Mouse (Mus musculus) adrenal gland, adult 2 months (tissue): ENCODE data around the gene Rbm4. TPM values are rescaled to one million over a fixed set of nuclear protein-coding genes. Genes with fewer than 3 reads are reported as not detected.

Experiments used
- DNase-seq: peaks from one replicate; pipeline ENCODE4 v3.0.0; 2021
- polyA plus RNA-seq: library from polyadenylated mRNA; depleted of rRNA; stranded (reverse); fragments of >200 nt; gene quantifications from 2 replicates; pipeline ENCODE4 v1.2.3, GENCODE M21; 2012; rRNA removed
- total RNA-seq, 2 experiments: library from RNA; stranded (reverse); gene quantifications; 2 replicates each; pipeline ENCODE4 v1.2.3; 2021

Rbm4 gene
- total and polyA plus RNA-seq, 3 experiments = 14.7 to 72.7 (median 50.2) TPM

- DNase-seq = peak; percentile 28
Observed at GRCm38 (mm10) chr19:4741482-4741881, 52.2 kb downstream of the Rbm4 start.

DNA sequence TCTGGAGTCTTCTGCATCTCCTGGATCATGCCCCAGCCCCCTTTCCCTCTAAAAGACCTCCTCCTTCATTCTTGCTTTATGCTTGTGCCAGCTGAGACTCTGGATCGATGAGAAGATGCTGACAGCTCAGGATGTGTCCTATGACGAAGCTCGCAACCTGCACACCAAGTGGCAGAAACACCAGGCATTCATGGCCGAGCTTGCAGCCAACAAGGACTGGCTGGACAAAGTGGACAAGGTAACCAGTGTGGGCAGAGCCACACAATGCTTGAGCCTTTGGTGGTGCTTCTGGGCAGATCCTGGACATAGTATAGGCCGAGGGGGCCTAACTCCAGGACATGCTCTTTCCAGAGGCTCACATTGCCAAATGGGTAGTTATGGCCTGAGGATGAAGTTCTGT lies 53.9 kb downstream of the Rbm4 start:
- no peak for DNase-seq

GRCm38 (mm10) chr19:4739053-4739452 lies 54.6 kb downstream of the Rbm4 start:
- no peak for DNase-seq

GRCm38 (mm10) chr19:4737866-4738265 lies 55.8 kb downstream of the Rbm4 start:
- no peak for DNase-seq

Other genes starting within 250 kb of the Rbm4 start
- gene Lrfn4, start 178.2 kb downstream of the Rbm4 start, total RNA-seq = 1 to 10 TPM; 3.3 to 6.7 TPM
- gene Lrfn4, start 178.2 kb downstream of the Rbm4 start, polyA plus RNA-seq = 17.1 and 22.1 TPM in 2 replicates
- 10 to 100 TPM; 34.8 to 44.2 TPM for gene Rce1, start 168.3 kb downstream of the Rbm4 start, total RNA-seq
- 125 and 141 TPM in 2 replicates for gene Rce1, start 168.3 kb downstream of the Rbm4 start, polyA plus RNA-seq
- under 1 TPM in 1 of 2 experiments, not detected in 1; 0.12 TPM for gene Gm960, start 95.2 kb downstream of the Rbm4 start, total RNA-seq
- 0.27 and 2.3 TPM in 2 replicates for gene Gm960, start 95.2 kb downstream of the Rbm4 start, polyA plus RNA-seq
- gene Sptbn2, start 82.7 kb downstream of the Rbm4 start, total RNA-seq = under 1 TPM; 0.58 to 0.83 TPM
- gene Sptbn2, start 82.7 kb downstream of the Rbm4 start, polyA plus RNA-seq = 0.30 and 0.42 TPM in 2 replicates
- gene Rbm4b, start 37.4 kb downstream of the Rbm4 start, total RNA-seq = 10 to 100 TPM; 12.4 to 17.9 TPM
- 5.8 and 7.4 TPM in 2 replicates for gene Rbm4b, start 37.4 kb downstream of the Rbm4 start, polyA plus RNA-seq
- gene Gm21992, start 17.7 kb upstream of the Rbm4 start, total RNA-seq = 10 to 100 TPM; 15.3 to 25.3 TPM
- gene Gm21992, start 17.7 kb upstream of the Rbm4 start, polyA plus RNA-seq = 24.1 and 31.9 TPM in 2 replicates
- 10 to 100 TPM; 37.9 to 45.9 TPM for gene Rbm14, start 17.7 kb upstream of the Rbm4 start, total RNA-seq
- 83.4 and 97.2 TPM in 2 replicates for gene Rbm14, start 17.7 kb upstream of the Rbm4 start, polyA plus RNA-seq
- gene Ccs, start 45.4 kb upstream of the Rbm4 start, total RNA-seq = 100 to 1,000 TPM in 1 of 2 experiments, 10 to 100 TPM in 1; 63.8 to 107 TPM
- 79.1 and 102 TPM in 2 replicates for gene Ccs, start 45.4 kb upstream of the Rbm4 start, polyA plus RNA-seq
- under 1 TPM; 0.17 to 0.20 TPM for gene Ccdc87, start 45.5 kb upstream of the Rbm4 start, total RNA-seq
- gene Ccdc87, start 45.5 kb upstream of the Rbm4 start, polyA plus RNA-seq = 0.09 TPM in 1 of 2 replicates, not detected in the other
- 100 to 1,000 TPM; 214 to 421 TPM for gene Ctsf, start 61.2 kb upstream of the Rbm4 start, total RNA-seq
- gene Ctsf, start 61.2 kb upstream of the Rbm4 start, polyA plus RNA-seq = 1,208 and 1,259 TPM in 2 replicates
- 1 to 10 TPM in 1 of 2 experiments, under 1 TPM in 1; 0.43 to 1.0 TPM for gene Actn3, start 84.0 kb upstream of the Rbm4 start, total RNA-seq
- gene Actn3, start 84.0 kb upstream of the Rbm4 start, polyA plus RNA-seq = 0.16 and 0.47 TPM in 2 replicates
- gene Zdhhc24, start 84.8 kb upstream of the Rbm4 start, total RNA-seq = 10 to 100 TPM; 16.7 to 21.8 TPM
- gene Zdhhc24, start 84.8 kb upstream of the Rbm4 start, polyA plus RNA-seq = 78.3 and 80.4 TPM in 2 replicates
- gene Bbs1, start 112.7 kb upstream of the Rbm4 start, total RNA-seq = 10 to 100 TPM in 1 of 2 experiments, 1 to 10 TPM in 1; 5.9 to 13.9 TPM
- 6.1 and 6.2 TPM in 2 replicates for gene Bbs1, start 112.7 kb upstream of the Rbm4 start, polyA plus RNA-seq
- 100 to 1,000 TPM in 1 of 2 experiments, 10 to 100 TPM in 1; 93.0 to 104 TPM for gene Dpp3, start 134.4 kb upstream of the Rbm4 start, total RNA-seq
- 259 and 313 TPM in 2 replicates for gene Dpp3, start 134.4 kb upstream of the Rbm4 start, polyA plus RNA-seq
- gene Peli3, start 149.2 kb upstream of the Rbm4 start, total RNA-seq = 10 to 100 TPM in 1 of 2 experiments, 1 to 10 TPM in 1; 8.9 to 11.8 TPM
- 15.4 and 16.5 TPM in 2 replicates for gene Peli3, start 149.2 kb upstream of the Rbm4 start, polyA plus RNA-seq
- gene Mrpl11, start 168.2 kb upstream of the Rbm4 start, total RNA-seq = 10 to 100 TPM; 43.1 to 60.6 TPM
- 16.3 and 19.7 TPM in 2 replicates for gene Mrpl11, start 168.2 kb upstream of the Rbm4 start, polyA plus RNA-seq
- under 1 TPM; 0.43 to 0.55 TPM for gene Npas4, start 196.4 kb upstream of the Rbm4 start, total RNA-seq
- gene Npas4, start 196.4 kb upstream of the Rbm4 start, polyA plus RNA-seq = 1.1 and 1.3 TPM in 2 replicates
- gene Slc29a2, start 230.0 kb upstream of the Rbm4 start, total RNA-seq = 1 to 10 TPM; 4.3 to 6.9 TPM
- 12.6 and 13.4 TPM in 2 replicates for gene Slc29a2, start 230.0 kb upstream of the Rbm4 start, polyA plus RNA-seq
- 10 to 100 TPM; 27.8 to 44.9 TPM for gene B4gat1, start 244.9 kb upstream of the Rbm4 start, total RNA-seq
- 49.9 and 51.8 TPM in 2 replicates for gene B4gat1, start 244.9 kb upstream of the Rbm4 start, polyA plus RNA-seq
- gene AC124502.3, start 245.0 kb upstream of the Rbm4 start, total RNA-seq = 1 to 10 TPM; 1.6 to 2.6 TPM
- 0.55 and 0.89 TPM in 2 replicates for gene AC124502.3, start 245.0 kb upstream of the Rbm4 start, polyA plus RNA-seq
- gene Brms1, start 247.5 kb upstream of the Rbm4 start, total RNA-seq = 10 to 100 TPM; 28.5 to 28.8 TPM
- gene Brms1, start 247.5 kb upstream of the Rbm4 start, polyA plus RNA-seq = 30.3 and 36.2 TPM in 2 replicates